Mouse (Mus musculus) liver, postnatal 0 days (tissue): Measurements from ENCODE around the gene Rbbp6. TPM values are rescaled to one million over a fixed set of nuclear protein-coding genes. Genes with fewer than 3 reads are reported as not detected.

Experiments used
- ATAC-seq: fragments of 200-750 bp; cut with Nextera tagmentation; 2 replicates; pipeline ENCODE4 v1.8.0; 2017; ENCODE audit warnings: mild to moderate bottlenecking, moderate library complexity
- DNase-seq: peaks from one replicate; pipeline ENCODE4 v3.0.0-alpha.2; 2016
- H3K27ac ChIP-seq: fragments of 300-500 bp; sonication (generic); 2 replicates; pipeline ENCODE4 v1.5.1; 2014; ENCODE audit warnings: antibody characterized with exemption, moderate library complexity, mild to moderate bottlenecking, low read depth
- H3K27me3 ChIP-seq: fragments of 300-500 bp; sonication (generic); 2 replicates; pipeline ENCODE4 v1.6.1; 2014; ENCODE audit warnings: low read length, control low read depth, mixed read lengths; ENCODE audit not compliant: insufficient read depth
- H3K36me3 ChIP-seq: fragments of 300-500 bp; sonication (generic); replicated peaks from 2 replicates; pipeline ENCODE4 v1.6.1; 2014; ENCODE audit warnings: mild to moderate bottlenecking, control low read depth, low read length, moderate library complexity, mixed read lengths; ENCODE audit not compliant: insufficient read depth
- H3K4me1 ChIP-seq: fragments of 300-500 bp; sonication (generic); 2 replicates; pipeline ENCODE4 v1.6.1; 2014; ENCODE audit warnings: antibody characterized with exemption, mild to moderate bottlenecking, control low read depth; ENCODE audit not compliant: insufficient read depth
- H3K4me2 ChIP-seq: fragments of 300-500 bp; sonication (generic); 2 replicates; pipeline ENCODE4 v1.6.1; 2014; ENCODE audit warnings: low read depth, mild to moderate bottlenecking, low read length, moderate library complexity, mixed read lengths
- H3K4me3 ChIP-seq: fragments of 300-500 bp; sonication (generic); 2 replicates; pipeline ENCODE4 v1.5.1; 2014; ENCODE audit warnings: low read depth, low read length
- H3K9ac ChIP-seq: fragments of 300-500 bp; sonication (generic); replicated peaks from 2 replicates; pipeline ENCODE4 v1.6.1; 2014; ENCODE audit warnings: mild to moderate bottlenecking, moderate library complexity
- H3K9me3 ChIP-seq: fragments of 300-500 bp; sonication (generic); 2 replicates; pipeline ENCODE4 v1.6.1; 2016; ENCODE audit warnings: mild to moderate bottlenecking, control low read depth, low read length, mixed read lengths
- CTCF ChIP-seq: sonication (generic); IDR thresholded peaks from 2 replicates; pipeline ENCODE4 v1.5.1; 2016; ENCODE audit warnings: antibody characterized with exemption, low read depth
- EP300 ChIP-seq: IDR thresholded peaks from 2 replicates; pipeline ENCODE4 v1.6.1; 2016; ENCODE audit warnings: antibody characterized with exemption, low read depth, mild to moderate bottlenecking
- WGBS: fragments of 180-500 bp; shearing (Covaris S2); extraction: QIAGEN DNeasy Blood & Tissue Kit; methylation state at CpG from one replicate; pipeline ENCODE4 v1.1.7; 2014; ENCODE audit not compliant: insufficient replicate concordance; 5-methylcytosine and 5-hydroxymethylcytosine counted together
- polyA plus RNA-seq: library from polyadenylated mRNA; unstranded; fragments of >200 nt; fragmentation: Nextera tagmentation; extraction: Ambion mirVana; gene quantifications from 2 replicates; pipeline ENCODE4 v1.2.1, GENCODE M21; 2015

Gene Rbbp6
- polyA plus RNA-seq, 1 experiment from 2014 or later: 7.8 TPM

DNA sequence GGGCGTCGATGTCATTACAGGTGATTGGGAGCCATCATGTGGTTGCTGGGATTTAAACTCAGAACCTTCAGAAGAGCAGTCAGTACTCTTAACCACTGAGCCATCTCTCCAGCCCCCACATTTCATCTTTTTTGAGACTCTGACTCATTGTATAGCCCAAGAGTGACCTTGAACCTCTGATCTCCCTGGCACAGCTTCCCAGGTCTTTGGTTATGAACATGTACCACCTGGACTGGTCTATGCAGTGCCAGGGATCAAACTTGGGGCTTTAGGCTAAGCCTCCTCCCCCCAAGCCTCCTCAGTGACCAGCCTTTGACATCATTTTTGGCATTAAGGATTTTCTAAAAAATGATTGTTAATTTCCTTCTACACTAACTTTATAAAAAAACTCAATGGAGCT lies 40.8 kb downstream of the Rbbp6 start:
- Histone ChIP-seq H3K4me3 (no peak overlapping the region), H3K4me1 (no peaks in the 10 kb centered on the region), H3K27me3 (no peaks in the 10 kb centered on the region), H3K27ac (no peak overlapping the region), H3K4me2 (no peak overlapping the region), H3K9me3 (no peaks in the 10 kb centered on the region), H3K9ac (no peak overlapping the region), H3K36me3 (peaks cover 28% of the 10 kb centered on the region)
- TF ChIP-seq CTCF (no peak), EP300 (no peak)
- WGBS: 63% methylated on average over 2 of the region's 2 CpGs
- no peak for DNase-seq
- no peak for ATAC-seq

DNA sequence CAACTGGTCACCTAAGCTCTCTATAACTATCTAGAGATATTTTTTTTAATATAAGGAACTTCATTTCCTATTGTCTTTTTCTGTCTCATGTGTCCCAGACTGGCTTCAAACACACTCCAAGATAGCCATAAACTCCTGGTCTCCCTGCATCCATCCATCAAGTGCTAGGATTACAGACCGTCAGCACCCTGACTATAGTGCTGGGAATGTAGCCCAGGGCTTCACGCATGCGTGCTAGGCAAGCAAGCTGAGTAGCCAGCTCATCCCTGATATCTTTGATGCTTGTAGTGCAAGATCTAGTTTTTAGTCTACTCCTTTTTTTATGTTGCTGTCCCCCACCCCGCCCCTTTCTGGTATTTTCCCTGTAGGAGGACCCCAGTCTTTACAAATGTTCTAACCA lies 42.3 kb downstream of the Rbbp6 start:
- no peak overlapping the region for H3K27ac ChIP-seq
- 72% methylated on average over 4 of the region's 4 CpGs for WGBS
- H3K4me1 ChIP-seq: no peaks in the 10 kb centered on the region
- TF ChIP-seq EP300 (no peak), CTCF (no peak)
- no peak overlapping the region for H3K4me3 ChIP-seq
- H3K36me3 ChIP-seq: peaks cover 13% of the 10 kb centered on the region; the same call in 1 of the 2 replicates
- H3K4me2 ChIP-seq: no peak overlapping the region
- DNase-seq: no peak
- no peak for ATAC-seq
- no peaks in the 10 kb centered on the region for H3K9me3 ChIP-seq
- no peak overlapping the region for H3K9ac ChIP-seq
- H3K27me3 ChIP-seq: no peaks in the 10 kb centered on the region

DNA sequence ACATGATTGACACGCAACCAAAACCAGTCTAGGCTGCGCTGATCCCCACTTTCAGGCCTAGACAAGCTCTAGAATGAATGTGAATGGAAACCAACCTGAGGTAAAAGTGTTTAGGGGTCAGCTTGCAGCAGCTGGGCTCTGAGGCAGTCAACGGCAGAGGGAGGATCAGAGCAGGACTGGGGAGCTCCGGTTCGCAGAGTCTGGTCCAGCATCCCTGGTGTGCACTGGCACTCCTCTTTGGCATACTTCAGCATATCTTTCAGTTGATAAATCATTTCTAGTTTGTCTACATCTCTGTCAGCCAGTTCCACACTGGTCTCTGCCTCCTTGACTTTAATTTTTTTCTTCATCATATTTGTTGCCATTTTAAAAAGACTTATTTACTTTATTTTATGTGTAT lies 48.0 kb downstream of the Rbbp6 start:
- 71% methylated on average over 5 of the region's 5 CpGs for WGBS
- TF ChIP-seq CTCF (no peak), EP300 (no peak)

GRCm38 (mm10) chr7:123014729-123015128 lies 49.2 kb downstream of the Rbbp6 start:
- no peak for DNase-seq
- no peaks in the 10 kb centered on the region for H3K36me3 ChIP-seq
- TF ChIP-seq CTCF: no peak
- TF ChIP-seq EP300: no peak
- no peak overlapping the region for H3K4me3 ChIP-seq
- 79% methylated on average over 7 of the region's 7 CpGs for WGBS
- ATAC-seq: no peak
- no peaks in the 10 kb centered on the region for H3K9me3 ChIP-seq
- no peaks in the 10 kb centered on the region for H3K4me1 ChIP-seq
- no peak overlapping the region for H3K9ac ChIP-seq
- no peak overlapping the region for H3K4me2 ChIP-seq
- no peaks in the 10 kb centered on the region for H3K27me3 ChIP-seq
- H3K27ac ChIP-seq: no peak overlapping the region

More for the DNA sequence above, 48.0 kb downstream of the Rbbp6 start:
- Histone ChIP-seq H3K9me3 (no peaks in the 10 kb centered on the region), H3K27ac (no peak overlapping the region), H3K9ac (no peak overlapping the region), H3K4me1 (no peaks in the 10 kb centered on the region), H3K27me3 (no peaks in the 10 kb centered on the region), H3K4me3 (no peak overlapping the region), H3K4me2 (no peak overlapping the region), H3K36me3 (no peaks in the 10 kb centered on the region)
- no peak for DNase-seq
- no peak for ATAC-seq

- no peak for TF ChIP-seq EP300
- peak; percentile 78 for TF ChIP-seq CTCF
- 28% methylated on average over 3 of the region's 3 CpGs for WGBS
- Histone ChIP-seq H3K27me3 (no peaks in the 10 kb centered on the region), H3K4me3 (no peak overlapping the region), H3K4me2 (no peak overlapping the region), H3K9me3 (no peaks in the 10 kb centered on the region), H3K9ac (no peak overlapping the region), H3K36me3 (no peaks in the 10 kb centered on the region), H3K27ac (no peak overlapping the region), H3K4me1 (no peaks in the 10 kb centered on the region)
- DNase-seq (peak; percentile 61), ATAC-seq (no peak)
Observed at GRCm38 (mm10) chr7:123017627-123018026, 52.1 kb downstream of the Rbbp6 start.

GRCm38 (mm10) chr7:123025123-123025522 lies 59.6 kb downstream of the Rbbp6 start:
- H3K27me3 ChIP-seq: no peaks in the 10 kb centered on the region
- no peak overlapping the region for H3K27ac ChIP-seq
- no peak overlapping the region for H3K9ac ChIP-seq
- no peaks in the 10 kb centered on the region for H3K36me3 ChIP-seq
- TF ChIP-seq EP300 (no peak), CTCF (no peak)
- no peak overlapping the region for H3K4me2 ChIP-seq
- DNase-seq (no peak), ATAC-seq (no peak)
- H3K4me3 ChIP-seq: no peak overlapping the region
- 49% methylated on average over 9 of the region's 9 CpGs for WGBS
- H3K4me1 ChIP-seq: no peaks in the 10 kb centered on the region
- no peaks in the 10 kb centered on the region for H3K9me3 ChIP-seq

DNA sequence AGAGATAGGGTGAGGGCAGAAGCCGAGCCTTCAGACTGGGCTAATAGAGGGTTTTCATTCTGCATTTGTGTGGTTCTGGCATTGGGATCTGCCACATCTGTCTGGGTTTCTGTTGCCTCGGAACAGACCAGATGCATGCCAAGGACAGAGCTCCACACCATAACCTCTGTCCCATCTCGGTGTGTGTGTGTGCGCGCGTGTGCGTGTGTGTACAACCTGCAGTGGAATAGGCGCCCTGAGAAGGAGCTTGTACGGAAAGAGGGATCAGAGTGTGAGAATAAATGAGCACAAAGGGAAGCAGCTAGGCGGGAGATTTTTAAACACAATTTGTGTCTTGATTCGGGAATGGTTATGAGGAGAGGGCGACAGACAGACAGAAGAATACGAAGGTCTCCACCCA lies 64.8 kb downstream of the Rbbp6 start:
- H3K9me3 ChIP-seq: no peaks in the 10 kb centered on the region
- no peak for TF ChIP-seq EP300
- ATAC-seq (no peak), DNase-seq (no peak)
- H3K27ac ChIP-seq: no peak overlapping the region
- no peak overlapping the region for H3K9ac ChIP-seq
- H3K36me3 ChIP-seq: no peaks in the 10 kb centered on the region
- H3K4me1 ChIP-seq: 0 out of 2 replicates have a peak, but pooled peaks cover 3% of the 10 kb centered on the region
- H3K4me2 ChIP-seq: peak overlapping the region; percentile 71
- peak overlapping the region; percentile 19; the same call in 1 of the 2 replicates for H3K4me3 ChIP-seq
- H3K27me3 ChIP-seq: 0 out of 2 replicates have a peak, but pooled peaks cover 3% of the 10 kb centered on the region
- WGBS: 23% methylated on average over 13 of the region's 13 CpGs
